Mouse (Mus musculus) C2C12 (cell line): ENCODE measurements around the gene Asic1.

ENCODE experiments used
- CEBPB ChIP-seq: IDR thresholded peaks from one replicate; pipeline ENCODE4 v1.6.1; 2011; ENCODE audit warnings: low read depth, mild to moderate bottlenecking, control low read depth, moderate library complexity
- CTCF ChIP-seq: IDR thresholded peaks from one replicate; pipeline ENCODE4 v1.5.1; 2011; ENCODE audit not compliant: control insufficient read depth, insufficient read depth, insufficient read length
- MYOG ChIP-seq: IDR thresholded peaks from one replicate; pipeline ENCODE4 v1.6.1; 2011; ENCODE audit not compliant: control insufficient read depth, insufficient read length; ENCODE audit errors: extremely low read depth
- USF1 ChIP-seq: IDR thresholded peaks from one replicate; pipeline ENCODE4 v1.6.1; 2011; ENCODE audit warnings: low read depth, mild to moderate bottlenecking, control low read depth, moderate library complexity

GRCm38 (mm10) chr15:99655956-99656355 is 14.2 kb upstream of the Asic1 start:
- no peak for TF ChIP-seq CTCF
- no peak for TF ChIP-seq MYOG
- TF ChIP-seq USF1: no peak
- no peak for TF ChIP-seq CEBPB
